Mouse (Mus musculus) C2C12 (cell line): ENCODE results near the gene Btn1a1.

Experiments used
- CEBPB ChIP-seq: IDR thresholded peaks from one replicate; pipeline ENCODE4 v1.6.1; 2011; ENCODE audit warnings: low read depth, mild to moderate bottlenecking, control low read depth, moderate library complexity
- CTCF ChIP-seq: IDR thresholded peaks from one replicate; pipeline ENCODE4 v1.5.1; 2011; ENCODE audit not compliant: control insufficient read depth, insufficient read depth, insufficient read length
- FOSL1 ChIP-seq: IDR thresholded peaks from one replicate; pipeline ENCODE4 v1.8.0; 2011; ENCODE audit warnings: mild to moderate bottlenecking, low read length; ENCODE audit not compliant: poor library complexity, insufficient read depth, severe bottlenecking
- MAX ChIP-seq: IDR thresholded peaks from one replicate; pipeline ENCODE4 v1.6.1; 2011; ENCODE audit warnings: mild to moderate bottlenecking, control low read depth
- MYOD1 ChIP-seq: IDR thresholded peaks from one replicate; pipeline ENCODE4 v1.6.1; 2011; ENCODE audit warnings: low read depth; ENCODE audit not compliant: control insufficient read depth, insufficient read length
- MYOG ChIP-seq: IDR thresholded peaks from one replicate; pipeline ENCODE4 v1.6.1; 2011; ENCODE audit not compliant: control insufficient read depth, insufficient read length; ENCODE audit errors: extremely low read depth
- USF1 ChIP-seq: IDR thresholded peaks from one replicate; pipeline ENCODE4 v1.6.1; 2011; ENCODE audit warnings: low read depth, mild to moderate bottlenecking, control low read depth, moderate library complexity

- no peak for TF ChIP-seq CTCF
- no peak for TF ChIP-seq MAX
- TF ChIP-seq USF1 = no peak
- no peak for TF ChIP-seq CEBPB
- no peak for TF ChIP-seq MYOG
- TF ChIP-seq FOSL1 = no peak
- TF ChIP-seq MYOD1 = no peak
These were observed 31.9 kb downstream of the Btn1a1 start for GRCm38 (mm10) chr13:23433801-23434200.
